Mouse (Mus musculus) intestine, postnatal 0 days (tissue): ENCODE measurements around the gene Smc2. TPM values are rescaled to one million over a fixed set of nuclear protein-coding genes. Genes with fewer than 3 reads are reported as not detected.

Experiments used
- ATAC-seq: fragments of 200-750 bp; cut with Nextera tagmentation; 2 replicates; pipeline ENCODE4 v1.8.0; 2017; ENCODE audit warnings: mild to moderate bottlenecking, moderate TSS enrichment, moderate library complexity
- H3K27ac ChIP-seq: fragments of 300-500 bp; sonication (generic); 2 replicates; pipeline ENCODE4 v1.5.1; 2014; ENCODE audit warnings: mild to moderate bottlenecking, low read depth, low read length, moderate library complexity
- H3K27me3 ChIP-seq: fragments of 300-500 bp; sonication (generic); replicated peaks from 2 replicates; pipeline ENCODE4 v1.6.1; 2014; ENCODE audit warnings: low read length, mixed read lengths; ENCODE audit not compliant: control insufficient read depth, insufficient read depth
- H3K36me3 ChIP-seq: fragments of 300-500 bp; sonication (generic); 2 replicates; pipeline ENCODE4 v1.6.1; 2014; ENCODE audit warnings: mild to moderate bottlenecking, moderate library complexity; ENCODE audit not compliant: control insufficient read depth, insufficient read depth
- H3K4me1 ChIP-seq: fragments of 300-500 bp; sonication (generic); replicated peaks from 2 replicates; pipeline ENCODE4 v1.6.1; 2014; ENCODE audit warnings: antibody characterized with exemption, low read length, mixed read lengths; ENCODE audit not compliant: control insufficient read depth, insufficient read depth
- H3K4me2 ChIP-seq: fragments of 300-500 bp; sonication (generic); replicated peaks from 2 replicates; pipeline ENCODE4 v1.6.1; 2014; ENCODE audit warnings: low read depth, mild to moderate bottlenecking, moderate library complexity
- H3K4me3 ChIP-seq: fragments of 300-500 bp; sonication (generic); 2 replicates; pipeline ENCODE4 v1.5.1; 2014; ENCODE audit warnings: low read depth, low read length
- H3K9ac ChIP-seq: fragments of 300-500 bp; sonication (generic); 2 replicates; pipeline ENCODE4 v1.6.1; 2014; ENCODE audit warnings: mild to moderate bottlenecking, low read depth, low read length
- H3K9me3 ChIP-seq: fragments of 300-500 bp; sonication (generic); 2 replicates; pipeline ENCODE4 v1.6.1; 2016; ENCODE audit warnings: mixed run types; ENCODE audit not compliant: control insufficient read depth
- CTCF ChIP-seq: sonication (generic); IDR thresholded peaks from 2 replicates; pipeline ENCODE4 v1.5.1; 2016; ENCODE audit warnings: low read depth, mild to moderate bottlenecking, control low read depth, antibody characterized with exemption, moderate library complexity
- WGBS: fragments of 180-500 bp; shearing (Covaris S2); extraction: QIAGEN DNeasy Blood & Tissue Kit; methylation state at CpG from one replicate; pipeline ENCODE4 v1.1.7; 2014; 5-methylcytosine and 5-hydroxymethylcytosine counted together
- polyA plus RNA-seq: library from polyadenylated mRNA; unstranded; fragments of >200 nt; fragmentation: Nextera tagmentation; extraction: Ambion mirVana; gene quantifications from 2 replicates; pipeline ENCODE4 v1.2.1, GENCODE M21; 2015

The Smc2 gene
- polyA plus RNA-seq, 1 experiment from 2014 or later = 52.0 TPM

DNA sequence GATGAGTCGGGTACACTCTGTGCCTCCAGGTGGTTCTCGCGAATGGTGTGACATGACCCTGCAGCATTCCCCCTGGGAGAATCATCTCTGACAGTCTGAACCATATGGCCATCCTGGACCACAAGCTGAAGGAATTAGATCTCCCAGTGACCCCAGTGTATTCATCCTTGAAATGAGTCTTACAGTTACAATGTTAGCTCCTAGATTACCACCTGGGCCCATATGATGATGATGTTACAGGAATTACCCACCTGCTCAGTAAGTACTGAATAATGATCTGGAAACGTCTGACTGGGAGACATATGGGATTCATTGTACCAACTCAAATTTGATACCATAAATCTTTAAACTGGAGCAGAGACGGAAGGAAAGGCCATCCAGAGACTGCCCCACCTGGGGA lies 87.4 kb downstream of the Smc2 start:
- Histone ChIP-seq H3K9me3 (no peaks in the 10 kb centered on the region), H3K36me3 (no peaks in the 10 kb centered on the region), H3K4me2 (no peak overlapping the region), H3K4me3 (no peak overlapping the region), H3K4me1 (no peaks in the 10 kb centered on the region), H3K27me3 (no peaks in the 10 kb centered on the region), H3K9ac (no peak overlapping the region), H3K27ac (no peak overlapping the region)
- 80% methylated on average over 5 of the region's 5 CpGs for WGBS
- no peak for ATAC-seq
- TF ChIP-seq CTCF = no peak

DNA sequence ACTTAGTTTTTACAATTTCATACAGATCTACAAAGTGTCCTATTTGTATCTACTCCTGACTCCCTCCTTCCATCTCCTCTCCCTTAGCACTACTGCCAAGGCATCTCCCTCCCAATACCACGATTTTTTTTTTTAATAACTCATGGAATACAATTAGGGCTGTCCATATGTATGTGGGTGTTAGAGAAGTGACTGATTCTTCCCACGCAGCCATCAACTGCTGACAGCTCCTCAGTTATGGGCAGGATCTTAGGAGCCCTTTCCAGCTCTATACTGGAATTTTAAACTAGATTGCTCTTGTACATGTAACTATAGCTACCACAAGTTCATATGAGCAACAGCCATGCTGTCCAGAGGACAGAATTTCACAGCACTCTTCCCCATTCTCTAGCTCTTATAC lies 91.6 kb downstream of the Smc2 start:
- H3K4me3 ChIP-seq = no peak overlapping the region
- H3K27ac ChIP-seq = no peak overlapping the region
- H3K27me3 ChIP-seq = no peaks in the 10 kb centered on the region
- no peaks in the 10 kb centered on the region for H3K4me1 ChIP-seq
- TF ChIP-seq CTCF = no peak
- no peak overlapping the region for H3K4me2 ChIP-seq
- no peak for ATAC-seq
- H3K9ac ChIP-seq = no peak overlapping the region
- no peaks in the 10 kb centered on the region for H3K36me3 ChIP-seq
- WGBS = 78% methylated on average over 2 of the region's 2 CpGs
- H3K9me3 ChIP-seq = no peaks in the 10 kb centered on the region

Other genes starting within 250 kb of the Smc2 start
- gene Vma21-ps, start 58.0 kb downstream of the Smc2 start, polyA plus RNA-seq = 0.90 TPM in 1 of 2 replicates, not detected in the other
- gene Toporsl, start 157.0 kb downstream of the Smc2 start, polyA plus RNA-seq = not detected in 2 replicates